12 mouse cellular contexts compared by ENCODE assay signal in the genomic region with DNA sequence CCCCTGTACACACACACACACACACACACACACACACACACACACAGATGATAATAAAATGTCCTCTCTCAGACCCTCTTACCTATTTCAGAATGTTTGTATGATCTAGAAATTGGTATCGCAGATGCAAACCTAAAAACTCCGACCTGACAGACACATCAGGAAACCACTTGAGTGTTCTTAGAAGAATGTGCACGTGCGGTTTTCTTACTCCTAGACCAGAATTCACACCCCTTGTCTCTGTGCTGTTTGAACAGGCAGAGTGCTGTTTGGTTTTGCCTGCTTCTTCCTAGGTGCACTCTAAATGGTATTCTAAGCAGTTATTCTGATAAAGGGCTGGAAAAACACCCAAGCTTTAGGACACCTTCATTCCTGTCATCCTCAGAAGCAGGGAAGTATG.
A peak's percentile ranks its signal among the peaks of the same experiment; 100 is the strongest.
DNase-seq lines count a peak whose midpoint lies in the region; ATAC-seq and TF ChIP-seq lines count a peak whose summit lies in the region.
"Had no signal": no experiment of that assay in that cellular context is flagged by ENCODE, and none has a peak within 500 bp of the region (broad histone marks: within the 10 kb centered on the region; RNA-seq: fewer than 3 reads in every experiment).

No protein-coding gene starts in this region.

- no peaks in the 10 kb centered on the region for H3K36me3 ChIP-seq in heart, embryonic 14.5 days (ENCODE audit: control insufficient read depth, insufficient read depth, low read length)
- H3K36me3 ChIP-seq in lung, embryonic 14.5 days (ENCODE audit: insufficient read depth) = no peaks in the 10 kb centered on the region
- no peaks in the 10 kb centered on the region for H3K36me3 ChIP-seq in liver, postnatal 0 days (replicated peaks; ENCODE audit: insufficient read depth, low read length)
- peaks cover 9% of the 10 kb centered on the region for H3K36me3 ChIP-seq in hindbrain, embryonic 13.5 days
- H3K36me3 ChIP-seq: limb, embryonic 15.5 days had no signal

- no peak for TF ChIP-seq CTCF in lung, embryonic 14.5 days (IDR thresholded peaks at IDR 0.05; ENCODE audit: low read depth)
- no peak for TF ChIP-seq CTCF in bone marrow macrophage, adult 2 months (IDR thresholded peaks at IDR 0.05; ENCODE audit: low read depth, low read length)
- no peak for TF ChIP-seq CTCF in liver, postnatal 0 days (IDR thresholded peaks at IDR 0.05; ENCODE audit: low read depth)

- H3K4me2 ChIP-seq in heart, embryonic 14.5 days (ENCODE audit: low read length) = no peak overlapping the region
- H3K4me2 ChIP-seq in lung, embryonic 14.5 days = no peak overlapping the region
- peak overlapping the region; percentile 9; the same call in 1 of the 2 replicates for H3K4me2 ChIP-seq in liver, postnatal 0 days (ENCODE audit: low read depth, low read length)
- H3K4me2 ChIP-seq in hindbrain, embryonic 13.5 days = no peak overlapping the region
- H3K4me2 ChIP-seq: limb, embryonic 15.5 days had no signal

- DNase-seq in heart, adult 8-10 months (ENCODE audit: low spot score) = no peak
- peak; percentile 11 for DNase-seq in lung, embryonic 14.5 days
- DNase-seq in lung, postnatal 4 days = no peak
- DNase-seq in liver, postnatal 0 days = no peak
- no peak for DNase-seq in urinary bladder, postnatal 25 days (ENCODE audit: low spot score)

- ATAC-seq in heart, embryonic 14.5 days (ENCODE audit: insufficient number of reproducible peaks, insufficient read depth, low FRiP score, low read depth) = no peak
- no peak for ATAC-seq in lung, embryonic 14.5 days (ENCODE audit: insufficient read depth)
- ATAC-seq in liver, postnatal 0 days = no peak
- no peak for ATAC-seq in hindbrain, embryonic 13.5 days (ENCODE audit: low FRiP score)

- H3K4me3 ChIP-seq in heart, embryonic 14.5 days (ENCODE audit: control insufficient read depth in 1 of 2, insufficient read depth in 1 of 2, low read depth in 1 of 2, low read length in 2 of 2) = no peak overlapping the region
- H3K4me3 ChIP-seq in lung, embryonic 14.5 days (ENCODE audit: low read depth, low read length) = no peak overlapping the region
- peak overlapping the region; percentile 7; the same call in 1 of the 2 replicates for H3K4me3 ChIP-seq in bone marrow macrophage, adult 2 months (ENCODE audit: insufficient read depth, low read length)
- H3K4me3 ChIP-seq in liver, postnatal 0 days (ENCODE audit: low read depth, low read length) = no peak overlapping the region
- H3K4me3 ChIP-seq in hindbrain, embryonic 13.5 days = no peak overlapping the region
- H3K4me3 ChIP-seq: erythroblast, embryonic 14.5 days; limb, embryonic 15.5 days had no signal

- 49% methylated on average over 4 of the region's 4 CpGs for WGBS in heart, embryonic 14.5 days
- 46% methylated on average over 4 of the region's 4 CpGs for WGBS in lung, embryonic 14.5 days
- whole genome bisulfite sequencing in liver, postnatal 0 days (ENCODE audit: insufficient replicate concordance) = 46% methylated on average over 4 of the region's 4 CpGs
- 90% methylated on average over 4 of the region's 4 CpGs for WGBS in hindbrain, embryonic 13.5 days

- peaks cover 24 to 41% of the 10 kb centered on the region in 2 experiments for H3K4me1 ChIP-seq in heart, embryonic 14.5 days (ENCODE audit: control insufficient read depth in 2 of 2, insufficient read depth in 2 of 2, low read length in 2 of 2)
- H3K4me1 ChIP-seq in lung, embryonic 14.5 days (ENCODE audit: insufficient read depth) = peaks cover 9% of the 10 kb centered on the region
- peaks cover 22% of the 10 kb centered on the region for H3K4me1 ChIP-seq in bone marrow macrophage, adult 2 months (ENCODE audit: control insufficient read depth, insufficient read depth, low read length)
- H3K4me1 ChIP-seq in liver, postnatal 0 days (ENCODE audit: insufficient read depth) = 0 out of 2 replicates have a peak, but pooled peaks cover 7% of the 10 kb centered on the region
- H3K4me1 ChIP-seq in hindbrain, embryonic 13.5 days (replicated peaks) = peaks cover 10% of the 10 kb centered on the region

- H3K9ac ChIP-seq in heart, embryonic 14.5 days (ENCODE audit: low read length) = 0 out of 2 replicates have a peak overlapping the region, but pooled peaks have one; percentile 27
- no peak overlapping the region for H3K9ac ChIP-seq in lung, embryonic 14.5 days
- H3K9ac ChIP-seq in liver, postnatal 0 days (replicated peaks) = no peak overlapping the region
- H3K9ac ChIP-seq in hindbrain, embryonic 13.5 days = no peak overlapping the region
- H3K9ac ChIP-seq: limb, embryonic 15.5 days had no signal

- H3K27ac ChIP-seq in heart, embryonic 14.5 days (replicated peaks in 1 of 2; ENCODE audit: control insufficient read depth in 1 of 2, insufficient read depth in 1 of 2, low read depth in 2 of 2, low read length in 2 of 2) = peak overlapping the region in 1 of 2 experiments; percentile 51; a peak in 3 of 4 replicates
- H3K27ac ChIP-seq in lung, embryonic 14.5 days (ENCODE audit: low read depth) = peak overlapping the region; percentile 37; the same call in 1 of the 2 replicates
- H3K27ac ChIP-seq in bone marrow macrophage, adult 2 months (ENCODE audit: insufficient read depth, low read depth, low read length) = peak overlapping the region; percentile 63
- no peak overlapping the region for H3K27ac ChIP-seq in liver, postnatal 0 days (ENCODE audit: low read depth)
- H3K27ac ChIP-seq in hindbrain, embryonic 13.5 days = no peak overlapping the region
- H3K27ac ChIP-seq: limb, embryonic 15.5 days had no signal

- TF ChIP-seq EP300 in liver, postnatal 0 days (IDR thresholded peaks at IDR 0.05; ENCODE audit: low read depth) = no peak

- no peaks in the 10 kb centered on the region for H3K9me3 ChIP-seq in heart, embryonic 14.5 days (ENCODE audit: control insufficient read depth, low read length)
- no peaks in the 10 kb centered on the region for H3K9me3 ChIP-seq in lung, embryonic 14.5 days (ENCODE audit: low read depth, low read length)
- H3K9me3 ChIP-seq in liver, postnatal 0 days (ENCODE audit: low read length) = peaks cover 4% of the 10 kb centered on the region; the same call in 1 of the 2 replicates
- no peaks in the 10 kb centered on the region for H3K9me3 ChIP-seq in hindbrain, embryonic 13.5 days
- H3K9me3 ChIP-seq: limb, embryonic 15.5 days had no signal

- H3K27me3 ChIP-seq in heart, embryonic 14.5 days (ENCODE audit: control insufficient read depth, insufficient read depth, low read length) = no peaks in the 10 kb centered on the region
- no peaks in the 10 kb centered on the region for H3K27me3 ChIP-seq in lung, embryonic 14.5 days (ENCODE audit: insufficient read depth, low read length)
- H3K27me3 ChIP-seq in liver, postnatal 0 days (ENCODE audit: insufficient read depth, low read length) = no peaks in the 10 kb centered on the region
- H3K27me3 ChIP-seq in hindbrain, embryonic 13.5 days = no peaks in the 10 kb centered on the region
- H3K27me3 ChIP-seq: CH12.LX; limb, embryonic 15.5 days; megakaryocyte, embryonic 14.5 days had no signal

- TF ChIP-seq POLR2A in bone marrow macrophage, adult 2 months (IDR thresholded peaks at IDR 0.05; ENCODE audit: borderline replicate concordance, low read depth, low read length) = no peak

Comparison
In these comparisons a context has a peak if more than half of its experiments do, and no peak if none do; other contexts are left out.
1. H3K27ac ChIP-seq: peak in lung, embryonic 14.5 days (single experiment) and bone marrow macrophage, adult 2 months (single experiment); none in liver, postnatal 0 days (single experiment) and hindbrain, embryonic 13.5 days (single experiment).